Mouse (Mus musculus): ENCODE results near the gene Tmem109. TPM values are rescaled to one million over a fixed set of nuclear protein-coding genes. Genes with fewer than 3 reads are reported as not detected.

Tmem109 gene
- total RNA-seq, 2 experiments from 2014 or later = 104 to 113 TPM

DNA sequence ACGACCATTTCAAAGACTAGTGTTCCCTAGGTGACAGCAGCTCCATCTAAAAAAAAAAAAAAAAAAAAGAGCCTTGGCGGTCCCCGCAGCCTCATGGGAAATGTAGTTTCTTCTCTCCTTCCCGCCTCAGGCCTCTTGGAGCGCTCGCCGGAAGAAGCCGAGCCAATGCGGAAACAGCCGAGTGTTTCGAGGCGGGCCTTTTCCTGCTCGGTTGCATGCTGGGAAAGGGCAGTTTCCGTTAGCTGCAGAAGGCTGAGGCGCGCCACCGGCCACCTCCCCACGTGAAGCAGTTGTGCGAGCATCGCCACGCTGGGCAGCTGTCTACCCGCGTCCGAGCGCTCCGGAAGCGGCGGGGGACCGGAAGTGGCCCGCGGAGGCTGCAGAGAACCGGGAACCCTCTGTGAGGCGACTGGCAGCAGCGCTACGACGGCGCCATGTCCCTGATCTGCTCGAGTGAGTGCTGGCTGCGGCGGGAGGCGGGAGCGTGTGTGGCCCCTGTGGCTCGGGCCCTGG lies 13.3 kb upstream of the Tmem109 start, which contains the start of gene Prpf19:
TSS of gene Prpf19 (plus strand) at position 216 of the 513 bp plus-strand sequence.
- peak; percentile 98 for DNase-seq

DNA sequence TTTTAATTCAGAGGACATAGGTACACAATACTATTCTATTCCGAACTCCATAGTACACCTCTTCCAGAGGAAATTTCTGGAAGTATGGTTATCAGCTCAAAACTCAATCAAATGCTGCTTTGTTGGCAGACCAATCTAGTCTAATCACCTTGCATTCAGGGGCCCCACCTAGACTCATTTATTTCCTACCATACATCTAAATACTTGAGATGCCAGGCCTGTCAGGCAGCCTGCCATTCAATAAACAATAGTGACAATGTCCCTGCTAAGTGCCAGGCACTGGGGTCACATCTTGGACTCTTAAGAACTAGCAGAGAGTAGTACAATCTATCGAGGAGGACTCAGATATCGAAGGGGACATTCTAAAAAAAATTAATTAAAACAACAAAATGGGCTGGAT lies 10.4 kb upstream of the Tmem109 start:
- DNase-seq = no peak

DNA sequence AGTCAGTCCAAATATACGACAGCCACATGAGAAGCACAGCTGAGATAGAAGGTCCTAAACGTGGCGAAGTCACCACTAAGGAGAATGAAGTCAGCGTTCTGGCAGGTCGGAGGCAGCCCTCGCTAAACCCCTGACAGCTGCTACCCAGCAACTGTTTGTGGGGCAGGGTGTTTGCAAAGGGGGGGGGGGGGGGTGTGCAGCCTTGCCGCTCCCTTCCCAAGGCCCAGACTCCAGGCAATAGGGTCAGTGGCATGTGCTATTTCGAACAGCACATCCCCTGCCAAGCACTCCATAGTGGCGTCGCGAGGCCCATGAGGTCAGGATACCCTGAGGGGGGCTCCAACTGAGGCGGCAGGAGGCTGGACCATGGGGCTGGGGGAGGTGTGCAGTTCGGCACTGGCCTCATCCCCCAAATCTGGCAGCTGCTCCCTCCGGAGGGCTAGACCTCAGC lies 801 bp downstream of the Tmem109 start:
- DNase-seq = peak in 1 of 2 experiments; percentile 33

DNA sequence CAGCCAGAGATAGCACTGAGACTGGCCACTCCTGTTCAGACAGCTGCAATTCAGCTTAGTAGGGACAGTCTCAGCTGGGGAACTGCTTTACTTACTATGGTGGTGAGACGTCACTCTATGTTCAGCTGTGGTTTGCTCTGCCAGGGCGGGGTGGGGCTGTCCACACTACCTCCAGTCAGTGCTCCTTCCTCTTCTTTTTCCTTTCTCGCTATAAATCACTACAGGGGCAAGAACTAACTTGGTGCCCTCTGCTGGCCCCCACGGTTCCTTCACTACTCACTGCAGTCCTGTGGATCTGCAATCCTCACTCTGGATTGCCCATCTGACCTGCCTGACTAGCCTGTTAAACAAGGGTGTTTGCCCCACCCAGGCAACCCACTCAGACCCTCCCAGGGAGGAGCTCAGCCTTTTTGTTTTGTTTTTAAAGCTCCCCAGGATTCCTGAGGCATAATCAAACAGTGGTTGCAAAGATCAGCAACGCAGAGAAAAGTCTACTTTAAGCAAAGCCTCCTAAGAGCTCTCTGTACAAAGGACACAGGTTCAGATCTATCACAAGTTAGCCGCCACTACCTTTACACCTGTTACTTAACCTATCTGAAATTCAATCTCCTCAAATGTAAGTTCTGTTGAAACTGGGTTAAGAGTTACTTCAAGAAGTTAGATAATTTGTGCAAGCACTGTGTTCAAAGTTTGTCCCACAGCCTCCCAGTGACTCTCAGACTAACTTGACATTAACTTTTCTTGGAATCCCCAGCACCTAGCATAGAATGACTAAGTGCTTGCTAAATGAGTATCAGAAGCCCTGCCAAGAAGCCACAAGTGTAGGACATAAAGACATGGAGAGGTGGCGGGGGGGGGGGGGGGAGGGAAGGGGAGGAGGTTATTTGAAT lies 1.5 kb downstream of the Tmem109 start:
- DNase-seq = peak; percentile 67 to 78

DNA sequence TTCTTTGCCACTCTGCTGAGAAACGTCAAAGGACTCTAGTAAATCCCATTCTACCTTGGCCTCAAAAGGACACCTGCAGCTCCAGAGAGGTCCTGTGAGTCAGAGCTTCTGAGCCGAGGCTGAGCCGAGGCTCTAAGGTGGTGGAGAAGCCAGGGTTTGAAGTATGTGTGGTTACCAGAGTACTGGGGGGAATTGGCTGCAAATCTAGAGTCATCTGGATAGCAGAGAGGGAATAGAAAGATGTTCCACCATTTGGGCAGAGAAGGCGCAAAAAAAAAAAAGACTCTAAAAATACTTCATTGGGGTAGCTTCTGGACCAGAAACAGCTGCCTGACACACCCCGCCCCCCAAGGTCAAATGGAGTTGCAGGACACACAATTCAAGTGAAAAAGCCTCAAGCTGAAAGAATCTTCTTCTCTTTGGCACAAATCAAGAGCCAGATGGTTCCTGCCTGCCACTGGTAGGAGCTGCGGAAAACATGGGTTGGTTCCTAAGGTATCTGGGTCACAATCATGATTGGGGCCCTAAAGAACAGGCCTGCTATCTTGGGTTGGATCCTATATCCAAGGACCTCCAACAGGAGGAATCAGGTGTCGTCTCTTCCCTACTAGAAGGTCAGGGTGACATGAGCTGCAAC lies 3.5 kb downstream of the Tmem109 start:
- DNase-seq = no peak

DNA sequence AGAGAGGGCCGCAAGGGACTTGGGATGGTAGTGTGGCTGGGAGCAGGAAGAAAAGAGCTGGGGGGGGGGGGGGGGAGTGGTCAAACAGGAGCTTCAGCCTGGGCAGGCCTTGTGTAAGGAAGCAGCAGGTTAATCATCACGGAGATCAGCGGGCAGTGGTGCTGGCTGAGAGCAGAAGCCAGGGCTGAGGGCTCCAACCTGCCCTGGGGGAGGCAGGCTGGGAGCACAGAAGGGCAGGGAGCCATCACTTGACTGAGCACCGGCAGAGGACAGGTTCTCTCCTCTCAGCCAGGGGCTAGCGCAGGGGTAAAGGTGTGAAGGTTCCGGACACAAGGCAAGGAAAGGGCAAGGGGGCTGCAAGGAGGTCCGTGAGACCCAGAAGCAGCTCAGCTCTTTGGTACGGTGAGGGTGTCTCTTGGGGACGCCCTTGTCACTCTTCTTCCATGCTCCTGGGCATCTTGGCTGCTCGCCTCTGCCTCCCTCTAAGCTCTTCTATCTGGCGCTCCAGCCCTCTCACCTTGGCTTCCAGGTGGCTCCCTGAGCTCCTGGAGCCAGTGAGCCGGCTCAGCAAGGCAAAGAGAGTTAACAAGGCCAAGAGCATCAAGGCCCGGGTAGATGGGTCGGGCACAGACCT lies 10.4 kb downstream of the Tmem109 start:
- no peak for DNase-seq

DNA sequence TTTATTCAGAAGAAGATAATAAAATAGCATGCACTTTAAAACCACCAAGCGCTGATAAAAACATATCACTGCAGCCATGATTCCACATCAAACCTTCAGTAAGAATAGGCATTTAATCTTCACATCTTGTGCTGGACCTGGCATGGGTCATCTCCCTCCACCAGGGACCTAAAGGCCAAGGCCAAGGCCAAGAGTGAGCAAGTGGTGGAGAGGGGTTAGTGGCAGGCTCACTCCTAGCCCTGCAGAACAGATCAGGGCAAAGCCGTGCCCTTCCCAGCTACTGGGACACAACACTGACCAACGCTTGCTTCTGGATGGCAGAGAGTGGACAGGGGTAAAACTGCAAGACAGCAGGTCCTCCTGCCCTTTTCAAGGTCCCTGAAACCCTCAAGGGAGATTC lies 11.1 kb downstream of the Tmem109 start:
- no peak for DNase-seq

DNA sequence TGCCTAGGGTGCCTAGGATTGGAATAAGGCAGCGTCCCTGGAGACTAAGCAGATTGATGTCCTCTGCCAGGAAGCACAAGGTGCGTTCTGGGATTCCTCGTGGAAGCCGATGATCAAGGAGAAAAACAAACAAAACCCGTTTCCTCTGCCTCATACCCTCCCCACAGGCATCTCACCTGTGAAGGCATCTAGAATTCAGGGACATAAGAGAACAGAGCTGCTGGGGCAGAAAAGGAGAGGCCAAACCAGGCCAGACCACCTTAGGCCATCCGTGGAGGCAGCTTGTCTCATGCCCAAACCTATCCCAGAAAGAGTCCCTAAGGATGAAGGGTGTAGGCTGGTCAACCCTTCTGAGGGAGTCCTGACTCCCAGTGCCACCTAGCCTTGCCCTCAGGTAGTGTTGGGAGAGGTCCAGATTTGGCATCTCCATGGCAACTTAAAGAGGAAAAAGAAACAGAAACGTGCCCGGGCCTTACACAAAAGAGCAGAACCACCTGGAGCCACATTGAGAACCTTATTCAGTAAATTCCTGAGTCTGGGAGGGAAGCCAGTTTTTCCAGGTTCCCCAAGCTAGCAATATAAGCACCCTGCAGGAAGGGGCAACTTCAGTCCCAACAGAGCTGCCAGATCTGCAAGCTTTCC lies 11.8 kb downstream of the Tmem109 start, which contains the start of gene Tmem132a:
TSS of gene Tmem132a (minus strand) at position 55 of the 642 bp plus-strand sequence.
- DNase-seq = no peak

DNA sequence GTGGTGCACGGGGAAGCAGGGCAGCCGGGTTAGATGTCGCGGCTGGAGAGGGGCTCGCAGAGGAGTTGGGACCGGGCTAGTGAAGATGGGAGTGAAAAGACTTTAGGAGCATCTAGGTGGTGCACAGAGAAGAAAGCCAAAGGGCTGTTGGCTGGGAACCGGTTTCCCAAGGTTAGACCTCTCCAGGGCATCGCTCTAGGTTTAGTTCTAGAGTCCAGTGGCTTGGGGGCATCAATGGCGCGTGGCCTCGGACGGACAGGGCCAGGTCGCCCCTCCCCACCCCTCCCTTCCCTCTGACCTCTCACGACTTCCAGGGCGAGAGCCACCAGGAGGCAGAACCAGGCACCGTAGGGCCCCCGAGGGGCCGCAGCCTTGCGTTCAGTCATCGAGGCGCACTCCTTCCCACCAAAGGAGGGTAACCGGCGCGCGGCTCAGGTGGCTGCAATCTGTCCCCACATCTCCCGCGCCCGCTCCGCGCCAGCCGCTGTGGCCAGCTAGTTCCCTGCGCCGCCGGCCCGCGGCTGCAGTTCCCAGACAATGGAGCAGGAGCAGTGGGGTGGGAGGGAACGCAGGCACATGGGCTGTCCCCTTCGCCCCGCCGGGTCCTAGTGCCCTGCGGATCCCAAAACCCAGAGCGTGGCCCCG lies 12.4 kb downstream of the Tmem109 start:
- DNase-seq = peak; percentile 85 to 86

DNA sequence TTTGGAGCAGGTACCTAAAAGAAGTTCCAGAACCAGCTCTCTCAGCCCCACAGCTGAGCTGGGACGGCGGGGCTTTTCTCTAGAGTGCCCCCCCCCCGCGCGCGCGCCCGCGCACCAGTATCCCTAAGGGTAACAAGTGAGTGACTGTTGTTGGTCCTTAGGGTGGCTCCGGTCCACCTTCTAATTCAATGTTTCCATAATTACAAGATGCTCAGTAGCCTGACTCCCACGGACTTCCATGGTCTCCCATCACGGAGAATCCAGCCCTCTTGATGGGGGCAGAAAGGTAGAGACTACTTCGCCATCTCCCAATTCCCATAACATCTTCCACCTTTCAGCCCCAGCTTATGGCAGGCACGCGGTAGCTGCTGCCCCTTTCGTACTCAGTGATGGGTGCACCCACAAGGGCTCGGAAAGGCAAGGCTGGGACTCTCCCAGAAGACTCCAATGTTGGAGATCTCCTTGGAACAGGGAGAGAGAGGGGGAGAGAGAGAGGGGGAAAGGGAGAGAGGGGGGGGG lies 13.1 kb downstream of the Tmem109 start:
- DNase-seq = peak in 1 of 2 experiments; percentile 18

DNA sequence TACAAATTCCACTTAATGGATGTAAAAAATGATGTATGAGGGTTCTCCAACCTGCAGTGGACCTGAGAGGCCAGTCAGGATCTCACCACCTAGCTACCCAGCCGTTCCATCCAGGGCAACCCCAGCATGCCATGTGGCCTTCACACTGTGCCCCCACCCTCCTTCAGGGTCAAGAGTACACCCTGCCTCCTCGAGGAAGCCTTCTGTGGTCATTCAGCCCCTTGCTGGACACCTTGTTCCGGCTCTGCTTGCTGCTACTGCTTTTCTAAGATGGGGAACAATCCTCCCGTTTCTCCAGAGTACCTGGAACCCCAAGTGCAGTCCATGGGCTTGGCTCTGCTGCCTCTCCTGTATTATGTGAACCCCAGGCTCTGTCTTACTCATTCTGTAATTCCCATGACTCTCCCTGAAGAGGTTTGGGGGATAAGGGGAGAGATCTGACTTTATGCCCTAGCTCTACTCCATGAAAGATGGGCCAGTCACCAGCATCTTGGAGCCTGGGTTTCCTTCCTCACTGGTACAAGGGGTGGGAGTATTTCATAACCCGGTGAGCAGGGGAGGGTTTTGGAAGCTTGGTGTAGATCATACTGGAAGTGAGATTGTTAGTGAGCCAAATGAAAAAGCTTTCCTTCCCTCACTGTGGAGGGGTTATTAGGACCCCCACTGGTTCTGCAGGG lies 13.7 kb downstream of the Tmem109 start:
- no peak for DNase-seq

DNA sequence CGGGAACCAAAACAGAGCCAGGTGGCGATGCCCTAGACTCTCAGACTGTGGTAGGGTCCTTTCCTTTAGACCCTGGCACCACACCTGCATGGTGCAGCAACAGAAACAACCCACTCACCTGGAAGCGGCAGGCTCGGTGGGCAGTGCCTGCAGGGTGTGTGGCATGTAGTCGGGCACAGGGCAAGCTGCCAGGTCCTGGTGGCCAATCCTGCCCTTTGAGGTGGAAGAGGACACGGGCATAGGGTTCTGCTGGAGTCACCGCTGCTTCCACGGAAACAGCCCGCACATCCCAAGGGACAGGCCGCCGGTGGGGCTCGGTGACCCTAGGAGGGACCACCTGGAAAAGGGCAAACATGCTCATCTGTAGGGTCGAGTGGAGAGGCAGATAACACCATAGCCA lies 15.4 kb downstream of the Tmem109 start:
- DNase-seq = no peak

DNA sequence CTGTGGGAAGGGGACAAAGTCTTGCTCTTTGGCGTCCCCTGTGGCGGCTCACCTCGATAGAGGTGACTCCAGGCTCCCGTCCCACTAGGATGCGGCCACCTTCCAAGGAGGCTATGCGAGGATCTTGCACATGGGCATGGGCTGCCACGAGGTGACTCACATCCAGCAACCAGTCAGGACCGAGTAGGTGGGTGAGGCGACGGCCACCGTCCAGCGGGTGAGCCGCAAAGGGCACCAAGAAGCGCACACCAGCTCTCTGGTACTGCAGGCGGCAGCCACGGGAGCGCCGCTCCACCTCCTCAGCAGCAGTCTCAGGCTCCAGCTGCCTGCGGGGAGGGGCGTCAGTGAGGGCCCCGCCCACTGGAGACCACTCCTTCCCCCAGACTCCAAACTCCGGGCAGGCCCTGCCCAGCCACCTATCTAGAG lies 21.7 kb downstream of the Tmem109 start:
- DNase-seq = no peak

DNA sequence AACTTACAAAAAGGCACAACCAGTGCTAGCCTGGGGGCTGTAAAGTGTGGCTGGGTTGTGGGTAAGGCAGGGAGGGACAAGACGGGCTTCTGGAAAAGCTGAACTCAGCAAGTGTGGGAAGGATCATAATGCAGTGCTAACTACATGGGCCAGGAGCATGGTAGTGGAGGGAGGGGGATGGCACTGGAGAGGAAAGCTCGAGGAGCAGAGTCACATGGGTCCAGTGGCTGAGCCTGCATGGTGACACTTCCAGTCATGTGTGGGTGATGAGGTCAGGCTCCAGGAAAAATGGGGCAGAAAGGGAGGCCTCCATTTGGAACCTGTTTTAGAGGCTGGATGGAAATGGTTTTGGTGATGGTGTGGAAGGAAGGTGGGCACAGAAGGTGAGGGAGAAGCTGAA lies 25.3 kb downstream of the Tmem109 start:
- DNase-seq = no peak

DNA sequence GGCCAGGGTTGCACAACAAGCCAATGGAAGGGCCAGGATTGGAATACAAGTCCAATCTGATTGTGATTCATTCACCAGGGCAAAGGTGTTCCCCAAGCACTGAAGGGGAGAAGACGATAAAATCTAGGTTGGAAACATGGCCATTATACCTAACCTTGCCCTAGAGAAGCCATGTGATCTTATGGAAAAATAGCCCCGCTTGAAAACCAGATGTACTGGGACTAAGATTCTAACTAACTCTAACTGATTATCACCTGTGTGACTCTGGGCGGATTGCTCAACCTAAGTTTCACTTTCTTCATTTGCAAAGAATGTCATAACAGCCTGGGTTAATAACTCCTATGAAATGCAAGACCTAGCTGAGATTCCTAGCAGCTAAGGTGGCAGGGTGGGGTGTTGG lies 26.4 kb downstream of the Tmem109 start:
- DNase-seq = no peak

DNA sequence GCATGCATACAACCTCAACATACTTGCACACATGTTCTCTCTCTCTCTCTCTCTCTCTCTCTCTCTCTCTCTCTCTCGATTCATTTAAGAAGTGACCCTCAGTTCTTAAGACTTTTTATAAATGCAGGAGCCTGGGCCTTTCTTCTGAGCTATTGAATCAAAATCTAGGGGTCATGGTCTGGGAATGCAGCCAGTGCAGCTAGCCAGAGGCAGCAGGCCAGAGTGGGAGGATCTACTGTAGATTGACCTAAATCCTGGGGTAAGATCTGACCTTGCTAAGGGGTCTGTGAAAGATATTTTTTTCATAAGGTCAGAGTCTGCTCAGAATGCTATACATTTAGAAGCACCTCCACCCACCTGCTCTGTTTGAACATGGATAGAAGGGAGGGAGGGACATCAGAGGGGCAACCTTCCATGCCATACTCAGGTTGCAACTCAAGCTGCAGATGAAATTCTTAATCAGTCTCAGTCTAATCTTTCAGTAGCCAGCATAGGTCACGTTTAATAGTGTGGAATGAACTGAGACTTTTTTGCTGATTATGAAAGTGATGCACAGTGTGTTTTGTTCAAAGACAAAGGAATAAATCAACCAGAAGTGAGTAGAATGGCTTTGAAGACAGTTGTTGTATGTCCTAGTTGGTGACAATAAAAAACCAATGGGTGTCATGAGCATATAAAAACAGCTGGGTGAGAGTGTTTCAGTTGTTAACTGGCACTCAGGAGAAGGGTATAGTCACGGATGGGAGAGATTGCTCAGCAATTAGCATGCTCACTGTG lies 34.3 kb downstream of the Tmem109 start:
- peak; percentile 59 to 71 for DNase-seq

DNA sequence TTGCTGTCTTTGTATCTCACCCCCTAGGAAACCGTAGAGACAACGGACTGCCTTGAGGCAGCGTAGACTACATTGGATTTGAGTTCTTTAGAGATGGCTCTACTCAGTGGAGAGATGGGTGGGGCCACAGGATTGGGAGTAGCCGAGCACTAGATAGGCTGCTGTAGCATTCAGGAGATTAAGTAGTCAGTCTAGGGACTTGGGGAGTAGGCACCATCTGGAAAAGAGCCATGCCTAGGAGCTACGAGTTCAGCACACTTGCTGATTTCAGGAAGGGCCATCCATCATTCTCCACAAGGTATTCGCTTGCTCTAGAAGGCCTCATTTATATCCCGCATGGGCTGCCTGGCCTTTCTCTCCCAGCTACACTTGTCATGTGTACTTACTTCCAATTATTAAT lies 35.7 kb downstream of the Tmem109 start:
- no peak for DNase-seq

DNA sequence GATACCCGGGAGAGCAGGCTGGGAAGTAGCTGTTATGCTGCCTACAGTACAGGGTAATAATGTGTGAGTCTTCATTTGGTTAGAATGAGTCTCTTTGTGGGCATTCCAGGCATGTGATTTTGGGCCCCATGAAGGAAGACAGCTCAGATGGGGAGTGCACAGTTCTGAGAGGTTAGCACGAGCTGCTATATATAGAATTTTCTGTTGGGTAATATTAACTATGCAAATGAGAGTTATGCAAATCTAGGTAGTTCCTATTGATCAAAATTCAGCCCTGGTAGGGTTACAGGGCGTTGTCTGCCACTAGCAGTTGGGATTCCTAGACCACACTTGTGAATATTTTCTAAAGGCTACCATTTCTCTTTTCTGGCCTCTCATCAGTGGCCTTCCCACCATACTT lies 36.3 kb downstream of the Tmem109 start:
- DNase-seq = no peak

DNA sequence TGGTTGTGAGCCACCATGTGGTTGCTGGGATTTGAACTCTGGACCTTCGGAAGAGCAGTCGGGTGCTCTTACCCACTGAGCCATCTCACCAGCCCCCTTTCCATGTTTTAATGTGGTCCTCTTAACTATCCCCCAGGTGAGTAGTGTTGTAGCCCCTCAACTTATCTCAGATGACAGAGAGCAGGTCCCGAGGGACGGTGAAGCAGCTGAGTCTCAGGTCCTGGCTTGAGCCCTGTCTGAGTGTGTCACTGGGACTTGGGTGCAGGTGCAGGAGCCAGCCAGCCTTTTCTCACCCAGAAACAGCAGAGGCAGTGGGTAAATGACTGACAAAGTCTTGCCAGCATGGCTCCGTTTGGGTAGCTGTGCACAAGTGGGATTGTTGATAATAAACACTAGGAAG lies 37.6 kb downstream of the Tmem109 start:
- no peak for DNase-seq

DNA sequence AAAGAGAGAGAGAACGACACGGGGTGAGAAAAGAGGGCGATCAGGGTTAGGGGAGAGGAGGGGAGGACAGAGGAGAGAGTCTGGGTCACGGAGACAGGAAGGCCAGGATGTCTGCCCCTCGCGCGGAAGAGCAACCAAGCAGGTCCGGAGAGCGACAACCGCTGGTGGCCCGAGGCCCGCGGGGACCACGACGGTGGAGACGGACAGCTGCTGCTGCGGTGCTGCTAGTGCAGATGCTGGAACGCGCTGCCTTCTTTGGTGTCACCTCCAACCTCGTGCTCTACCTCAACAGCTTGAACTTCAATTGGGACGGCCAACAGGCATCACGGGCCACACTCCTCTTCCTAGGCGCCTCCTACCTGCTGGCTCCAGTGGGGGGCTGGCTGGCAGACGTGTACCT lies 38.9 kb downstream of the Tmem109 start:
- DNase-seq = peak; percentile 16 to 17

Measured in heart, adult 18-20 months (tissue).